Mouse (Mus musculus) gastrocnemius, adult 2 months (tissue): Measurements from ENCODE around the gene Tas2r108. TPM values are rescaled to one million over a fixed set of nuclear protein-coding genes. Genes with fewer than 3 reads are reported as not detected.
A peak's percentile ranks its signal among the peaks of the same experiment; 100 is the strongest.

Experiments
- DNase-seq: peaks from one replicate; pipeline ENCODE4 v3.0.0; 2022
- H3K27ac ChIP-seq: fragments of 200-600 bp; 2 replicates; pipeline ENCODE4 v1.8.1; 2022; ENCODE audit warnings: mild to moderate bottlenecking
- H3K4me3 ChIP-seq: fragments of 200-600 bp; 2 replicates; pipeline ENCODE4 v1.8.1; 2022; ENCODE audit warnings: mild to moderate bottlenecking, moderate library complexity
- CTCF ChIP-seq: fragments of 200-600 bp; IDR thresholded peaks from 2 replicates; pipeline ENCODE4 v1.8.1; 2022; ENCODE audit warnings: antibody characterized with exemption, mild to moderate bottlenecking, moderate library complexity
- intact Hi-C: fragments of 180-260 bp; cut with DNase I; formaldehyde crosslinking; loops from one replicate; pipeline ENCODE4 v1.15.1; 2025
- long read RNA-seq, 2 experiments: library from polyadenylated mRNA; stranded (forward); transcript quantifications; one replicate each; pipeline ENCODE4 v2.0.0; 2021
- total RNA-seq, 2 experiments: library from RNA; stranded (reverse); gene quantifications; 2 replicates each; pipeline ENCODE4 v1.2.3; 2021

The Tas2r108 gene
- not detected for total RNA-seq
- long read RNA-seq, experiment 1, result 0 reads
- long read RNA-seq, experiment 2, result 0 reads

GRCm38 (mm10) chr6:40493229-40493628, at the start of gene Tas2r108:
TSS of gene Tas2r108 (plus strand) at chr6:40493529.
- no peak within 1 kb of the TSS for H3K4me3 ChIP-seq
- H3K27ac ChIP-seq, result no peak within 1 kb of the TSS
- no peak for DNase-seq
- no peak for TF ChIP-seq CTCF
- intact Hi-C loops, result no loop called here

DNA sequence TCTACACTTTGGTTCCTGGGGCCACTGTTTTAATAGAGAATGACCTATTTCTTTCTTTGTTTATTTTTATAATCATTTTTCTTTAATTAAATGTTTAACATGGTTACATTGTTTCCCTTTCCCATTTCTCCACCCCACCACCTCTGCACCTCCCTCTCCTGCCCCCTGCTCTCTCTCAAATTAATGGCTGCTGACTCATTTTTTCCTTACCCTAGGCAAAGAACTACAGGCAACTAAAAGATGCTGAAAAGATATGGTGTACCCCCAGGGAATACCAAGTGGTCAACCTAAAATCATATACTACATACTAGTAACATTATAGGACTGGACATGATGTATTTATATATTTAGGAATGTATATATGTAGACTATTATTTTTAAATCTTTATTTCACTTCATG, 44.7 kb upstream of the Tas2r108 start:
- intact Hi-C loops, result no loop called here
- Histone ChIP-seq H3K4me3 (no peak overlapping the region), H3K27ac (no peak overlapping the region)
- no peak for DNase-seq
- TF ChIP-seq CTCF, result no peak

DNA sequence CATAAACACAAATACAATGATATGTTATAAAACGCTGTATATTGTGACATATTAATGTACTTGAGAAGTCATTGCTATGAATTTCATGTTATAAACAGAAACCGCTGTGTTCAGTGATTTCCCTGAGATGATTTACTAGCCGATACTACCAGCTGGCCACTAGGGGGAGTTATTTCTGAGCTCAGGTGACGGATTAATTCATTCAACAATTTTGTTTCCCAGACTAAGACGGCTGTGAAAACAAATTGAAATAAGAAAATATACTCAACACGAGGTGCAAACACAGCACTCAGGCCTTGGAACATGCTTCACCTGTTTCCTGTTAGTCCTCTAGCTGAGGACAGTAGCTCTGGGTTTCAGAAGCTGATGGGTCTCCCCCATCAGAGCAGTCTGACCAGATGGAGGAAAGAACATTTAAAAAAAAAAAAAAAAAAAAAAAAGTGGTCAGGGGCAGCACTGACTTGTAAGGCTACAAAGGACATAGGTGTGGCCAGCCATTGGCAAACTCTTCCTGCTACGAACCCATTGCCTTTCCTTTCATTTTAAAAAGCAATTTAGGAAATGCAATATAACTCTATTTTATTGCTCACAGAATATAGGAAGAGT, 38.8 kb upstream of the Tas2r108 start:
- peak; percentile 64 for TF ChIP-seq CTCF
- no peak overlapping the region for H3K4me3 ChIP-seq
- intact Hi-C loops, result no loop called here
- no peak overlapping the region for H3K27ac ChIP-seq
- no peak for DNase-seq

- Histone ChIP-seq H3K4me3 (no peak overlapping the region), H3K27ac (no peak overlapping the region)
- intact Hi-C loops, result loop anchor here (10.0 kb wide), 1 partner anchor 651 kb away; the partner anchor contains the start of gene Mrps33
- DNase-seq, result no peak
- no peak; the same call in 1 of the 2 replicates for TF ChIP-seq CTCF
These were observed 27.6 kb upstream of the Tas2r108 start for GRCm38 (mm10) chr6:40465710-40466109.

- intact Hi-C loops, result loop anchor here (2.0 kb wide), 1 partner anchor 146 kb away; the partner anchor contains the start of gene Agk
- Histone ChIP-seq H3K4me3 (peak within 1 kb of the TSS; percentile 90), H3K27ac (peak within 1 kb of the TSS; percentile 95)
- DNase-seq, result peak; percentile 95
- peak; percentile 24; the same call in 1 of the 2 replicates for TF ChIP-seq CTCF
These were observed 22.2 kb upstream of the Tas2r108 start, which contains the start of gene Ssbp1 for GRCm38 (mm10) chr6:40470916-40471719. TSS of gene Ssbp1 (plus strand) at chr6:40471352.

DNA sequence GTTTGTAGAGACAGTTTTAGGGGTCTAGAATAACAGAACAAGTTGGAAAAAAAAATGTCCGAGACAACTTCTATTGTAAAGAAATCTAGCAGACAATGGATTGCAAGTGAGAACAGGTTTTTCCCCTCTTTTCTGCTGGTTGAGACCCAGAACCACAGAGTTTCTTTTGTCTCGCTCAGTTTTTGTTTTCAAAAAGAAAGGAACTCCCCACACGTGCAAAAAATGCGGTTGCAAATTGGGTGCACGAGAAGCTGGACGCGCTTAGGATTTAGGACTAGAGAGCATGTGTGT, 21.7 kb upstream of the Tas2r108 start:
- intact Hi-C loops, result loop anchor here (2.0 kb wide), 1 partner anchor 147 kb away; the partner anchor contains the start of gene Agk
- peak overlapping the region; percentile 95 for H3K27ac ChIP-seq
- H3K4me3 ChIP-seq, result peak overlapping the region; percentile 90
- DNase-seq, result no peak
- TF ChIP-seq CTCF, result no peak

DNA sequence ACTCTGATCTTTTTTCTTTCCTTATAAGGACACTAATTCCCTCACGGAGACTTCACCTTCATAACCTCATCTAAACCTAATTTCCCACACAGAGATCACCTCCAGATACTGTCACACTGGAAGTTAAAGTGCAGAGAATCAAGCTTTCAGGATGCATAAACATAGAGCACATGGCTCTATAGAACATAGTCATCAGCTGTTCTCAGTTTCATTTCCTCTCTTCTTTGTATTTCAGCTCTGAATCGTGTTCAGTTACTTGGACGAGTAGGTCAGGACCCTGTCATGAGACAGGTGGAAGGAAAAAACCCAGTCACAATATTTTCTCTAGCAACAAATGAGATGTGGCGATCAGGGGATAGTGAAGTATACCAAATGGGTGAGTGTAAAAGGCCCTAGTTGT, 17.2 kb upstream of the Tas2r108 start:
- H3K4me3 ChIP-seq, result no peak overlapping the region
- no peak overlapping the region for H3K27ac ChIP-seq
- DNase-seq, result no peak
- no peak for TF ChIP-seq CTCF
- intact Hi-C loops, result no loop called here

GRCm38 (mm10) chr6:40479705-40480104, 13.6 kb upstream of the Tas2r108 start:
- intact Hi-C loops, result loop anchor here (10.0 kb wide), 1 partner anchor 205 kb away; no protein-coding TSS in a partner anchor
- no peak for DNase-seq
- Histone ChIP-seq H3K4me3 (no peak overlapping the region), H3K27ac (no peak overlapping the region)
- TF ChIP-seq CTCF, result peak; percentile 42

DNA sequence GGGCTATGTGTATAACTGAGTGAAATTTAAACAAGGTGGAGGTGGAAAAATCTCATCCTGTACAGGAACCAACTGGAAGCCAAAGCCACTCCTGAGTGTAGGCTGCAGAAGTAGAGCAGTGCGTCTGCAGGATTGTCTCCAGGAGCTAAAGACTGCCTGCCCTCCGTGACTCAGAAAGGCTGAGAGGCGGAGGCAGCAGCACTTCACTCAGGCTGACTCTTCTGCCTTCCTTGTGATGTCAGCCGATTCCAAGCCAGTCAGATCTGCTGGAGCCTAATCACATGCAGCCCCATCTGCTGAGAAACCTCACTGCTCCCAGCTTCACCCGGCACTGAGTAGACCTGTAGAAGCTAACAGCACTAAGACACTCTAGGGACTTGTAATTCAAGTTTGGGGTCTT, 11.0 kb upstream of the Tas2r108 start:
- intact Hi-C loops, result loop anchor here (10.0 kb wide), 1 partner anchor 202 kb away; no protein-coding TSS in a partner anchor
- DNase-seq, result no peak
- TF ChIP-seq CTCF, result no peak
- Histone ChIP-seq H3K4me3 (no peak overlapping the region), H3K27ac (no peak overlapping the region)

DNA sequence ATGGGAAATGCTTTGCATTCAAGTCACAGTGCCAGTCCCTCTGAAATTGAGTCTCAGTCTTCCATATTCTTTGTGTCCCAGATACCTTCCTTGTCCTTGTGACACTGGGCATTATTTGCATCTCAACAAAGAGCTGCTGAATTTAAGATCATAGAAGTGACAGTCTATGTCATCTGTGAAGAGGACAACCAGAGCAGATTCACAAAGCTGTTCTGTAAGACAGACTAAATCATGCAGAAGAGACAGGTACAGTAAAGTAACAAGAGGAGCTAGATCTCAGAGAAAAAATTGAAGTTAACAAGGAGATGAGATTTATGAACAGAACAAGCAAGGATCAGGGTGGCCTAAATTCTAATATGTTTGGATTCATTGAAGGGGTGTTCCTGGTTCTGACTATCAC, 2.4 kb upstream of the Tas2r108 start, which contains the start of gene Tas2r137:
Tas2r137 (plus strand) TSS at position 301 of the 400 bp plus-strand sequence.
- no peak within 1 kb of the TSS for H3K27ac ChIP-seq

DNA sequence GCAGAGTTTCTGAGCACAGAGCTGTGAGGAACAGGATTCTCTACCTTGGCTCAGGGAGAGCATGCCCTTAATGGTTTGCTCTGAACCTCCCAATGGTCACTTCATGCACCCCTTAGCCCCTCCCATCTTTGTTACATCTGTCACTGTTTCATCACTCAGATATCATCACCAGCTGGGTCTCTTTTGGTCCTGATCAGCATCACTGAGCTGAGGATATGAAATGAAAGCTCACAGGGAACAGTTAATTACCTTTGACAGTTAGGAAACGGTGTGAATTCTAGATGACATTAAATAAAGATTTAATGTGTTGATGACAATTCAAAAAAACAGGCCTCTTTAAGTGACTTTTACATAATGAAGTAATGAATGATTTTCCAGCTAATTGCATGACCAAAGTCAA, 26.1 kb downstream of the Tas2r108 start, which contains the start of gene Prss37:
Prss37 (minus strand) TSS at position 101 of the 400 bp plus-strand sequence.
- no peak for DNase-seq
- Histone ChIP-seq H3K4me3 (no peak within 1 kb of the TSS), H3K27ac (no peak within 1 kb of the TSS)
- intact Hi-C loops, result no loop called here
- no peak for TF ChIP-seq CTCF

More for the DNA sequence above, 2.4 kb upstream of the Tas2r108 start, which contains the start of gene Tas2r137:
- DNase-seq, result no peak
- intact Hi-C loops, result no loop called here
- no peak within 1 kb of the TSS for H3K4me3 ChIP-seq
- TF ChIP-seq CTCF, result no peak

Other genes with a start within 250 kb of the Tas2r108 start
- 1 to 10 TPM; 5.5 to 9.0 TPM for gene Agk, start 168.4 kb upstream of the Tas2r108 start, total RNA-seq
- gene E330009J07Rik, start 57.4 kb upstream of the Tas2r108 start, total RNA-seq, result 1 to 10 TPM in 1 of 2 experiments, under 1 TPM in 1; 0.98 to 1.2 TPM
- gene Wee2, start 54.4 kb upstream of the Tas2r108 start, total RNA-seq, result not detected
- gene Ssbp1, start 22.2 kb upstream of the Tas2r108 start, total RNA-seq, result 10 to 100 TPM; 24.7 to 29.6 TPM
- not detected for gene Tas2r137, start 2.3 kb upstream of the Tas2r108 start, total RNA-seq
- gene Prss37, start 26.0 kb downstream of the Tas2r108 start, total RNA-seq, result not detected
- not detected for gene Olfr461, start 61.5 kb downstream of the Tas2r108 start, total RNA-seq
- gene Olfr460, start 76.0 kb downstream of the Tas2r108 start, total RNA-seq, result not detected
- under 1 TPM; 0.13 to 0.17 TPM for gene Clec5a, start 92.3 kb downstream of the Tas2r108 start, total RNA-seq
- gene Tas2r138, start 119.8 kb downstream of the Tas2r108 start, total RNA-seq, result not detected
- gene Mgam, start 135.3 kb downstream of the Tas2r108 start, total RNA-seq, result 1 to 10 TPM in 1 of 2 experiments, not detected in 1; 1.1 TPM